Mouse (Mus musculus) left cerebral cortex, adult 9 months (tissue): ENCODE data around the gene Tex52.
A peak's percentile ranks its signal among the peaks of the same experiment; 100 is the strongest.

Experiments used
- DNase-seq, 2 experiments: peaks; one replicate each; pipeline ENCODE4 v3.0.0; 2022; ENCODE audit warnings: low spot score in 2 of 2

The Tex52 gene

GRCm38 (mm10) chr6:128375192-128375591, at the start of gene Tex52, which contains the start of gene Gm44596:
Tex52 (plus strand) TSS chr6:128375456.
Gm44596 (plus strand) TSS chr6:128375503.
- peak in 1 of 2 experiments; percentile 52 for DNase-seq

- DNase-seq, result peak in 1 of 2 experiments; percentile 84
These were observed 40.7 kb upstream of the Tex52 start for GRCm38 (mm10) chr6:128334397-128335124.

- no peak for DNase-seq
These were observed 37.8 kb upstream of the Tex52 start for GRCm38 (mm10) chr6:128337467-128337866.

GRCm38 (mm10) chr6:128338876-128339275, 36.4 kb upstream of the Tex52 start:
- DNase-seq, result no peak

GRCm38 (mm10) chr6:128341956-128342723, 33.1 kb upstream of the Tex52 start:
- DNase-seq, result no peak

- DNase-seq, result no peak
These were observed 29.6 kb upstream of the Tex52 start for GRCm38 (mm10) chr6:128345623-128346022.

GRCm38 (mm10) chr6:128346782-128347181, 28.5 kb upstream of the Tex52 start:
- DNase-seq, result no peak

GRCm38 (mm10) chr6:128349711-128350110, 25.5 kb upstream of the Tex52 start:
- DNase-seq, result peak in 1 of 2 experiments; percentile 40

DNA sequence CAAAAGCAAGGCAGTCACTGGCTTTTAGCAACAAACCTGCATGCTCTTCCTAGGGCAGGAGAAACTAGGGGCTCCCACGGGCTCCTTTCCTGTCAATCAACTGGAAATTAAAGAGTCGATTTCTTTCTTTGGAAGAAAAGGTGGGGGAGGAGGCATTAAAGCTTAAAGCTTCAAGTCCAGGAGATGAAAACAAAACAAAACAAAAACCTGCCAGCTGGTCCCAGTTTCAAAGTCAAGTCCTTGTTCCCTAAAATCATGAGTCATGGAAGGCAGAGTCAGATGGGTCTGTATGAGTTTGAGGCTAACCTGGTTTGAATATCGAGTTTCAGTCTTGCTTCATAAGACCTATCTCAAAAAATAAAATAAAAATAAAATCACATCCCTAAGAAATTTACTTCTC, 21.1 kb upstream of the Tex52 start:
- DNase-seq, result no peak

- DNase-seq, result peak in 1 of 2 experiments; percentile 56
These were observed 20.0 kb upstream of the Tex52 start for GRCm38 (mm10) chr6:128355201-128355681.

GRCm38 (mm10) chr6:128355726-128356416, 19.4 kb upstream of the Tex52 start, which contains the start of gene Tulp3:
Tulp3 (minus strand) TSS chr6:128355851.
- DNase-seq, result peak; percentile 90 to 97

DNA sequence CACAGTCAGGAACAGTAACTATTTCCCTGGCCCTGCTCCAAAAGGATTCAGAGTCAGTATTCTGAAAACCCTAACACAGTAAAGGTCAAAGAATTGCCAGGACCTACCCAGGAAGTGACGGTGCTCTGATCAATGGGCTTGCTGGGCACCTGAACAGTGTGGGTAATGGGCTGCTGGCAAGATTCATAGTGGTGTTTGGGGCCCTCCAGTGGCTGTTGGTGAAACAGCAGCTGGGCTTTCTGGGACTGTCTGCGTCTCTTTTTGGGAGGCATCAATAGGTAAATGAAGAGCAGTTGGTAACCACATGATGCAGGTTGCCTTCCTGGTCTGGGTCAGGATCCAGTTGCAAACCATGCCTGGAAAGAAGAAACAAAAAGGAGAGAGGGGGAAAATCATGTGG, 16.3 kb upstream of the Tex52 start:
- DNase-seq, result peak in 1 of 2 experiments; percentile 82

DNA sequence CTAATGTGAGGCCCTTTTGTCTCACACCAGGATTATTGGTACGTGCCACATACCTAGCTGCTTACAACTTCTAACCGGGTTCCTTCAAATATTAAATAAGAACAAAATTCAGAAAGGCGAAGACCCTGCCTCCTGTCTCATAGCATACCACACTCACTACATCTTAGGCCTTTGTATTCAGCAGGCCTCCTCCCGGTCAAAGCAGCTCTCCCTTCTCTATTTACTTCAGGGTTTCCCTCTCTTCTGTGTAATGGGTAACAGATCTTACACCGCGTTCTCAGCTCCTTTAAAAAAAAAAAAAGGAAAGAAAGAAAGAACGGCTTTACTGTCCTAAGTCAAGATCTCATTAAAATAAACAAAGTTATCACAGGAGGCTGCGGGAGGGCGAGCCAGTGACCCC, 13.4 kb upstream of the Tex52 start:
- no peak for DNase-seq

GRCm38 (mm10) chr6:128362381-128363006, 12.8 kb upstream of the Tex52 start, which contains the start of the genes Rhno1 and Foxm1:
Rhno1 (minus strand) TSS chr6:128362911.
Foxm1 (plus strand) TSS chr6:128362967.
- peak in 1 of 2 experiments; percentile 72 for DNase-seq

GRCm38 (mm10) chr6:128363007-128363825, 12.0 kb upstream of the Tex52 start:
- no peak for DNase-seq

- DNase-seq, result no peak
These were observed 10.5 kb upstream of the Tex52 start for GRCm38 (mm10) chr6:128364721-128365120.

GRCm38 (mm10) chr6:128366466-128366865, 8.8 kb upstream of the Tex52 start:
- DNase-seq, result no peak

DNA sequence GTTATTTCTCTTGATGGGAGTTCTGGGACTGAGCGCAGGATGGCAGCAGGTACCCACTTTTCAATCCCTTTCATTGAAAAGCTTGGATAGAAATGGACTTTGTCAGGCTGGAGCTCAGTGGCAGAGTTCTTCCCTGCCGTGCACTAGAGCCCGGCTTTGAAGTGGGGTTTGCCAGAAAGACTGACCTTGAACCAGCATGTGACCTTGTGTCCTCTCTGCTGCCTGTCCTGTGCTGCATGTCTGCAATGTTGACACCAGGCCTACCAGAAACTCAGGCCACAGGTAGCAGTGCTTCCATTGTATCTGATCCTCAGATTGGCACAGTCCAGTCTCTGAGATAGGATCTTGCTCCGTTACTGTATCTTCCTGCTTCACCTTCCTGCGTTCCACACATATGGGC, 5.2 kb upstream of the Tex52 start:
- no peak for DNase-seq

DNA sequence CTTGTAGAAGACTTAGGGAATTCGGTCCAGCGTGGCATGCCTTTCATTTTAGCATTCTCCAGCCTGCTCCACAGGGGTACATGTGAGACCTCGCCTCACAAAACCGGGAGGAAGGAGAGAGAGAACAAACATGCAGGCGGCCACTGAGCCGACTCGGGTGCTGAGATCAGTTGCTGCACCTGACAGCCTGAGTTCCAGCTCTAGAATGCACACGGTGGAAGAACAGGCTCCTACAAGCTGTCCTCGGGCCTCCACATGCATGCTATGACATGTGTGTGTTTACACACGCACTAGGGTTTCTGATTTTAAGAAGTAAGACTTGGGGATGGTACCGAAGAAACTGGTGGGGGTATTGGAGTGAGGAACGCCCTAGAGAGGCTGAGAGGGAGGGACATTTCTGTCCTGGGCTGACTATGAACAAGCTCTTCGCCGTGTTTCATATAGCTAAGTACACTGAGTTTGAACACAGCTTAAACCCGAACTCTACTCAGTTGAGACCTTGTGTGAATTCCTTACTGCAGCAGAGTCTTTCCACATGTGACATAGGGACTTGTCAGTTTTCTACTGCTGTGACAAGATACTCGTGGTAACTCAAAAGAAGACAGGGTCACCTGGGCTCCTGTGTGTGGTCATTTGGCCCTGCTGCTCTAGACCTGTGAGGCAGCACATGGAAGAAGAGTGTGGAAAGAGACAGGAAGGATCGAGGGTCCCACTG, 1.3 kb downstream of the Tex52 start:
- DNase-seq, result no peak

GRCm38 (mm10) chr6:128379636-128380035, 4.4 kb downstream of the Tex52 start:
- no peak for DNase-seq
